Mouse (Mus musculus) heart, adult 8-10 months (tissue): ENCODE measurements around the gene Ccdc122. TPM values are rescaled to one million over a fixed set of nuclear protein-coding genes. Genes with fewer than 3 reads are reported as not detected.
"Not testable (repeated sequence)": the region's sequence is repeated elsewhere in the genome, so short reads cannot be mapped to it uniquely, and the experiment has no call there.

Experiments used
- DNase-seq: peaks from one replicate; pipeline ENCODE4 v3.0.0; 2022; ENCODE audit warnings: low spot score
- total RNA-seq, 4 experiments: library from RNA; stranded (reverse); gene quantifications; 2 replicates each; pipeline ENCODE4 v1.2.4; 2022

The Ccdc122 gene
- 1 to 10 TPM in 3 of 4 experiments, under 1 TPM in 1; 0.90 to 1.8 (median 1.3) TPM for total RNA-seq

DNA sequence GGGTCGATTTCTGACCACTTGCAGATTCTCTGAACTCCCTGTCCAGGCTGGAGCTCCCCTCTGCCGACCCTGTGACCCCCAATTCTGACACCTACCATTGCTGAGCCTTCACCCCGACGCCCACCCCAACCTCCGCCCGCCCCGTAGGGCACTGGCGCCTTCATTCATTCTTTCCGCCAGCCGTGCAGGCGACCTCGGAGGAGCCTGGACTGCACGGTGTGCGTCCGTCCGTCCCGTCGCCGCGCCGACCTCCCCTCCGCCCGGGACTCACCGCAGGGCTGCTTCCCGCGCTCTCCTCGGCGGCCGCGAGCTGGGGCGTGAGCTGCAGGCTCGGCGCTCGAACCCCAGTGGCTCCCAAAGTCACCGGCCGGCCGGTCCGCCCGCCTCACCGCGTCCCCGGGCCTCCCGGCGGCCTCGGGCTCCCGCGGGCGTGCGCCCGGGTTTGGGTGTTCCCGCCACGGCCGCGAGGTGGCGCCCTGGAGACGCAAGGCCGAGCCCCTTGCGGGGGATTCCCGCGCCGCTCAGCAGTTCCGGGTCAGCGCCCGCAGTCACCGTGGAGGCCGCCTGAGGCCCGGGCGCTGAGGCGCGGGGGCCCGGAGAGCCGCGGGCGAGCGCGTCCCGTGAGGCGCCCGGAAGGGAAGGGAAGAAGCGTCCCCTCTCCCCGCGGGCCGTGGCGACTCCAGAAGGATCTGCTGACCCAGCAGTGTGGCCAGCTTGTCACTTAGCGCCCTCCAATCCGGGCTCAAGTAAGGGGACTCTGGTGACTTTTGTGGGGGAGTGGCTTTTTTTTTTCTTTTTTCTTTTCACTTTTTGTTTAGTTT is at the start of gene Ccdc122, which contains the start of gene Lacc1:
TSS of gene Ccdc122 (plus strand) at position 547 of the 821 bp plus-strand sequence.
TSS of gene Lacc1 (minus strand) at position 679 of the 821 bp plus-strand sequence.
- DNase-seq, result peak; percentile 70

GRCm38 (mm10) chr14:76990351-76990750 is 46.2 kb upstream of the Ccdc122 start:
- not testable (repeated sequence) for DNase-seq

DNA sequence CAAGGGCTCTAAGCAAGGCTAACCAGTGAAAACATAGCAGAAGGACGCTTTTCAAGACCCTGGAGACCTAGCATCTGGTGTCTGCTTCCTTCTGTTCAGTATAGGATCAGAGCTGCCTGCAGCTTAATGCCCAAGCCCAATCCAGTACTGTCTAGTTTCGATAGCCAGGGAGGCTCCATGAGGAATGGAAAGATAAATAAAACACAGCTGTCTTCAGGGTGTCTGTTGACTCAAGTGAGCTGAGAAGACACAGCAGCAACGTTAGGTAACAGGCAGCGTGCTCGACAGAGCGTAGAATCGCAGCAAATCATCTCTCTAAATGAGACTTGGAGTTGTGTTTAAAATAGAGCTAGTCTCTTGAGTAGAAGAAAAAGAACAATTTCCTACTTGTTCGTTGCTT is 31.8 kb upstream of the Ccdc122 start:
- DNase-seq, result no peak

DNA sequence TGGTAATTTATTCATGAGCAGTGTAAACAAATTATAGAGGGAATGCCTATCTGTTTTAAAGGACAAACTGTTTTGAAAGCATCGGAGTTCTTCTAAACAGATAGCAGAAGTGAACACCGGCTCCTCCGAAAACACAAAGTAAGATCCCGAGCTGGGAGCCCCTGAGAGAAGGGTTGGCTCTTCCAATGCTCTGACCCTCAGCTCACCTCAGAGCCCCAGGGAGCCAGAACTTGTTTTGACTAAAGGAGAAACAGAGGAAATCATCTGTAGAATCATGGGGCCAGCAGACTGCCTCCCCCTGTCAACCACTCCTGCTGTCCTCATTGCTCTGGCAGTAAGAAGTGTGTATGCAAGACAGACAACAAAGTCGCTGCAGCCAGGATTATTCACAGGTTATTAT is 31.0 kb upstream of the Ccdc122 start:
- DNase-seq, result no peak

DNA sequence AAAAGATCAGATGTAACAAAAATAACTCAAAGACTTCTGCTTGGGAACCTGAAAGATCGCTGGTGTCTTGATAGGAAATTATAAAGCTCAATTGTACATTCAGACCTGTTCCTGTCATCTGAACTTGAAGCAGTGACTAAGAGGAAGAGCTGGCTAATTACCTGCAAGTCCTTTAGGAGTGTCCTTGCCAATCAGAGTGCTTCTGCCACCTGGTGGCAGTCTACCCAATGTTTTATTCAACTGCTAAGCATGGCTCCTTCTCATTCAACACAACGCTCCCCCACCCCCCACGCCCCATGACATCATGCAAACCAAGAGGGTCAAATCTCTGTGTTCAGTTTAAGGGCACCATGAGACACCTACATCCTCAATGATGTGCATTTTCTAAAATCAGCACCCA is 28.3 kb upstream of the Ccdc122 start:
- DNase-seq, result peak; percentile 55

GRCm38 (mm10) chr14:77011804-77012203 is 24.8 kb upstream of the Ccdc122 start:
- peak; percentile 63 for DNase-seq

DNA sequence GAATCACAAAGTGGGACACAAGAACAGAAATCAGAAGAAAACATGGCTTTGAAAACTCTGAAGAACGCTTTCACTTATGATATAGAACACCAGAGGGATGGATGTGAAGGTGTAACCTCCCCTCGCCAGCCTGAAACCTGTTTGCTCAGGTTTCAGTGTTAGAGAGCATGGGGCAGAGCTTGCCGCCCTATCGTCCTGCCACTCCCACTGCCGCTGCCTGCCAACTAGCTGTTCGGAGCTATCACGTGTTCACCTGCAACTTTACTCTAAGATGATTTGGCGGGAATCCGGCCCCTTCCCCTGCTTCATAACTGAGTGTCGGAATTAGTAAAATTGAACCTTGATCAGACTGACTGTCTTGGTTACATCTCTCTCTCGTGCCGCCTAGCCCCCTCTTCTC is 19.8 kb upstream of the Ccdc122 start:
- DNase-seq, result not testable (repeated sequence)

DNA sequence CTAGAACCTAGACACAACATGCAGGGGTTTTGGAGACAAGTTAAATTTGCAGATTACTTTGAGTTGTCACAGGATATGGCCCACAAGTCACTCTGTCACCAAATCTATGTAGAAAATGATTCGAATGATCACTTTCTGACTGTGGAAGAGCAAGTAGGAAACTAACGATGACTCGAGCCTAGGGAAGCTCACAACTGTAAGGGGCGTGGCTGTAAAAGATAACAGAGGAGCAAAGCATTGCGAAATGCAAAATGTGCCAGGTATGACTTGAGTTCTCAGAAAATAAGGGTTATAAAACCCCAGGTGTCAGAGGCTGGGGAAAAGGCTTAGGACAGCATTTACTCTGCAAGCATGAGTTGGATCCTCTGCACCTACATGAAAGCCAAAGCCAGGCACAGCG is 19.4 kb upstream of the Ccdc122 start:
- DNase-seq, result no peak

DNA sequence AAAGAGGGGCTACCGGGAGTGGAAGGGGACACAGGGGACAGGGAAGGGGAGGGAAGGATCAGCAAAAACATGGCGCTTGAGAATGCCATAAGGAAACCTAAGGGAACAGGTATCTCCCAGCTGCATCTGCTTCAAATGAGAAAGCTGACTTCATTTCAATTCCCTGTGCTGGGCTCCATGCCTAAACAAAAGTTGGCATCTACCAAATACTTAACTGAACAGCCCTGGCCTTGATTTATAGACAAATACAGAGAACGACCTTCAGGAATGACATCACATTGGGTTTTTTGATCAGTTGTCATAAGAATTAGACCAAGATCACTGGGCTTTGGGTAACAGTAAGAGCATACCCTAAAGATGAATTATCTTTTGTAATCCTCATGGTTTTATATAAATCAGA is 12.1 kb upstream of the Ccdc122 start:
- DNase-seq, result no peak

GRCm38 (mm10) chr14:77029319-77030054 is 7.1 kb upstream of the Ccdc122 start:
- DNase-seq, result no peak

- DNase-seq, result no peak
Observed at GRCm38 (mm10) chr14:77030808-77031207, 5.8 kb upstream of the Ccdc122 start.

DNA sequence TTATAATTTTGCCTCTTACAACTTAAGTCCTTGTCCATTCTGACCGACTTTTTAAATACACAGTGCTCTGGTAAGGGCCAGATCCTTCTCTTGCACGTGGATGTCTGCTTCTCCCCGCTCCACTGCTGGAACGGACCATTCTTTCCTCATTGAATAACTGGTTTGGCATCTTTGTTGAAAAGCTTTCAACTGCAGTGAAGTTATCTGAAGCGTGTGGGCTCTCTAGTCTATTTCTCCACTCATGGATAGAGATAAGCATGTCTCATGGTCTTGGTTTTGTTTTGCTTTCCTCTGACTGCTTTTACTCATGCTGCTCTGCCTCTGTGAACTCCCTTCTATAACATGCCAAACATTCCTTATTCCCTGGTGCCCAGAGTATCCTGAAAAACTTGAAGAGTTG is 4.1 kb upstream of the Ccdc122 start:
- DNase-seq, result no peak

DNA sequence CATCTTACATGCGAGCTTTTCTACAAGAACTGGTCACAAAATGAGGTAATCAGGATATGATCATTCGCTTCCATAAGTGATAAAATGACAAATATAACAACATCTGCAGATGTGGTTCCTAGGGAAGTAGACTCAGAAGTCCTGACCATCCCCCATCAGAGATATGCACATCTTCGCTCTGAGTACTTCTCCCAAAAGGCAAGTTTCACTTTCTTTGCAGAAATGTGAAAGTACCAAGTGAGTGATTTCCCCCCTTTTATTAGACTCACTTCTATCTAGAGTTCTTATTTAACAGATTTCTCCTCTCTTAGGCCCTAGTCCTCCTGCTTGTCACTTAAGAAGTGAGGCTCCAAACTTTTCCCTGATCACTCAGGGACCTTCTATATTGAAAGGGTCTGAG is 3.2 kb upstream of the Ccdc122 start:
- DNase-seq, result no peak

DNA sequence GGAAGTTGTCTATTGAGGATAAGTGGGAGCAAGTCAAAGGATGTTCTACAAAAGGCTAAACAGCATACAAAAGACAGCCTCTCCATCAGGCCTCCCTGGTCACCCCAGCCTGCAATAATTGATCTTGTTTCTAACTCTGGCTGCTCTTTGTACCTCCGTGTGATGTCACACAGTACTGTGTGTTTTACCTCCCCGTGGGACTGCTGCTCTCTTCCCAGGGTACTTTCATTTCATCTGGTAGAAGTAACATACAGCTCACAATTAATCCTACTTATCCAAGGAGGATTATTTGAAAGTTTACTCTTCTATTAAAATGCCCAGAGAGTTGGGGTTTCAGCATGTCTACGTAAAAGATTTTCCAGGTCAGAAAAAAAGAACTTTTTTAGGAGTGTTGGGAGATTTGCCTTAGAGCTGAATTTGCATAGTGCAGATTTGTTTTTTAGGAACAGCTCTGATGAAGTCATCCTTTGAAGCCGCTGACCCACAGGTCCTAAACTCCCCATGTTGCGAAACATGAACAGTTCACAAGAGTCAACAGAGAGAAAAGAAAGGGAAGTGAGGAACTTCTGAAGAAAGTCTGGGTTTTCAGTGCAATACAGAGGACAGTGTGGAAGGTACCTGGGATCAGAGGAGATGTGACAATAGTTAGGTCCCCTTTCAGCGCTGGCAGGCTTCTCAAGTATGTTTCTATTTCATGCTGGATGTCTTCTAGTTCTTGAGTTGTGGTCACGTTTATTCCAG is 2.2 kb upstream of the Ccdc122 start:
- DNase-seq, result peak; percentile 44

DNA sequence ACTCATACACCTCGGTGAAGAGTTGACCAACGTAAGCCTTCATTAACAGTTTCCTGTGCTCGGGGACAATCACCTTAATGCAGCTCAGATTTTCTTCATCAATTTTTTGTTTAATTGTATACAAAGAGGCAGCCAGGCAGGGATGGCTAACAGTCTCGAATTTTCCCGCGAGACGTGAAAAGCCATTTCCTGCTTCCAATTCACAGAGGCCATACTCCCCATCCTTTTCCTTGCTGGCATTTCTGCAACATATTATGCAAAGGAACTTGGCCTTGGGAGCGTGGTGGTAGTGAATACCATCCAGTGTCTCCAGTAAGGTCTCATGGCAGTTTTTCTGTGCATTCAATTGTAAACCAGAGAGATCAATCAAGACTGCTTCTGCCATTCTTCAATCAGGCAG is 1.6 kb upstream of the Ccdc122 start:
- DNase-seq, result no peak

- no peak for DNase-seq
Observed at GRCm38 (mm10) chr14:77037330-77037729, 758 bp downstream of the Ccdc122 start.

DNA sequence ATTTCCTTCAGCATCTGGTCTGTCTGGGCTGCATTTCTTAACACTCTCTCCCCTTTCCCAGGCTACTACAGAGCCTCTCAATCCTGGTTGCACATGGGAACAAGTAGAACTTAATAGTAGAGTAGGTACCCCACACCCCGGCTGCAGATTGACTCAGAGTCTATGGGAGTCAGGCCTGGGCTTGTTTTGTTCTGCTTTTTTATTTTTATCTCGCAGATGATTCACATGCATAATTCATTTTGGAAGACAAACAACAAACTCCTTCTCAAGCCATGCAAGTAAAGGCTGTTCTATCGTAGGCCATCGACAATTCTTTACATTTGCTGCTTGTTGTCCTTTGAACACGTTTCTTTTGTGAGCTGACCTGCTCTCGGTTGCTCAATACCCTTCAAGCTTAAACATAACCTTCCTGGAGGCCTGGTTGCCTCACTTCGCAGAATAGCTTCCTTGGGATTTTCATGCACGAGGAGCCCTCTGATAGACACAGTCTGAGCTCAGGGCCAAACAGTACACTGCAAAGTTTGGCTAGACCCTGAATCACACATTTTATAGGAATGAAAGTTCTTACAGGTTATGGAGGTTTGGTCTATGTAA is 1.4 kb downstream of the Ccdc122 start:
- no peak for DNase-seq

DNA sequence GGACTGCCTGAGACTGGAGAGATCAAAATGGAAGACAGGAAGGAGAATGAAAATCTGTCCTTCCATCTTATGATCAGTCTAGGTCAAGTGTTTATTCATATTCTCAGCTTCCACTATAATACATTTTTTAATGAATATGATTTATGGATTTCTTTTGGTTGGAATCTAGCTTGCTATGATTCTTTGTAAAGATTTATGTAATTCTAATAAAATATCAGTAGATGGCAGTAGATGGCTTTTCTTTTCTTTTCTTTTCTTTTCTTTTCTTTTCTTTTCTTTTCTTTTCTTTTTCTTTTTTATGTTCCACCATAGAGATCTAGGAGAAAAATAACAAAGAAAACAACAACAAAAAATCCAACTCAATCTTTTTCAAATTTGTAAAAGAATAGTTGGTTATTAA is 16.7 kb downstream of the Ccdc122 start:
- DNase-seq, result no peak

DNA sequence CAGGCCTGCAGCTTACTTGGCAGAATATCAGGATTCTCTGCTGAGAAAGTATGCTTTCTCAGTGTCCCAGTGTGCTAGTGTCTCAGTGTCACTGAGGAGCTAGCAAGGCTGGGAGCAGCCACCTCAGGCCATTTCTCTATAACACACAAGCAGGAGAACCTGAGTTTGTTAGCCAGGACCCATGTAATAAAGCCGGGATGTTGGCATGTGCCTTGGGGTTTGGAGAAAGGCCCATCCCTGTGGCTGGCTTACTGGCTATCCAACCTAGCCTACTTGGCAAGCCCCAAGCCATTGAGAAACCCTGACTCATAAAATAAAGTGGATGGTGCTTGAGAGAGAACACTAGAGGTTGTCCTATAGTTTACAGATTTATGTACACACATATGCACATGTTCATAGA is 32.8 kb downstream of the Ccdc122 start:
- no peak for DNase-seq

DNA sequence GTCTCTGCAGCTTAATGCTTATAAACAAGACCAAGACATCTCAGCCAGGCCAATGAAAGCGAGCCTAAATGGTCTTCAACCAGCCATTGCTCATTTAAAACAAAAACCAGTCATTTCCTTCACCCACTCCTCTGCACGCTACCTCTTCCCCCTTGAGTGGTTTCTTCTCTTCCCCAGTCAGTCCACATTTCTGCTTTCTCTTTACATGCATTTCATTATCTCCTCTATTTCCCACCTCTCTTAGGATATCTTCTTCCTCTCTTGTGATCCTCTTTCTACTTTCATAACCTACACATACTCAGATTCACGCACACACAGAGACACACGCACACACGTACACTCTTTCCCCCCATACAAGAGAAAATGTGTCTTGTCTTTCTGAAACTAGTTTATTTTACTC is 44.7 kb downstream of the Ccdc122 start:
- DNase-seq, result no peak

- DNase-seq, result no peak
Observed at GRCm38 (mm10) chr14:77100285-77100684, 63.7 kb downstream of the Ccdc122 start.

GRCm38 (mm10) chr14:77110622-77111021 is 74.0 kb downstream of the Ccdc122 start:
- not testable (repeated sequence) for DNase-seq
